Mouse (Mus musculus) megakaryocyte, embryonic 14.5 days (primary cell): Measurements from ENCODE around the gene Baiap2l1.

ENCODE experiments used
- FLI1 ChIP-seq: IDR thresholded peaks from 2 replicates; pipeline ENCODE4 v1.6.1; 2012; ENCODE audit warnings: low read length, inconsistent platforms, mixed read lengths
- GATA1 ChIP-seq: IDR thresholded peaks from 3 replicates; pipeline ENCODE4 v1.6.1; 2012; ENCODE audit warnings: mixed read lengths, low read length, inconsistent platforms, borderline replicate concordance

DNA sequence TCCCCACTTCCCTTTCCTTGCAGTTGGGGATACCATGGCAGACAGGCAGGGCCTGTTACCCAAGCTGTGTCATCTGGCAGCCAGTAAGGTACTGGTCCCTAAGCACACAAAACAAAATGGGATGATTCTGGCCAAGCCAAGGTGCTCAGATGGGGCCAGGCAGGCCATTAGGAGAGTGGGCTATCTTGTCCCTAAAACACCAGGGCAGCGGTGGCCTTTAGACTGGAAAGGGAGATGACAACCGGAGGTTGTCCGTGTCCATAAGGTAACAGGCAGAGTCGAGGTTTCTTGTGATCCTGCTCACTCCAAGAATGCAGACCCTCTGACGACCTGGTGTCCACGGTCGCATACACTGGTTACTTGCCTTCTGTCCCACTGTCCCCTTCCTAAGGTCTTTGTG lies 88.0 kb downstream of the Baiap2l1 start:
- TF ChIP-seq GATA1 (no peak), FLI1 (no peak)
